Mouse (Mus musculus): ENCODE measurements around the gene Pin1rt1. TPM values are rescaled to one million over a fixed set of nuclear protein-coding genes. Genes with fewer than 3 reads are reported as not detected.

Gene Pin1rt1
- polyA plus RNA-seq, 1 experiment = not detected

GRCm38 (mm10) chr2:104692551-104692950 is 23.6 kb downstream of the Pin1rt1 start:
- no peaks in the 10 kb centered on the region for H3K4me1 ChIP-seq (ENCODE audit: control insufficient read depth, insufficient read depth, insufficient read length, low read length)
- no peak overlapping the region for H3K4me3 ChIP-seq (ENCODE audit: insufficient read depth, low read depth, low read length)
- no peak overlapping the region for H3K27ac ChIP-seq (replicated peaks; ENCODE audit: low read depth, low read length)

DNA sequence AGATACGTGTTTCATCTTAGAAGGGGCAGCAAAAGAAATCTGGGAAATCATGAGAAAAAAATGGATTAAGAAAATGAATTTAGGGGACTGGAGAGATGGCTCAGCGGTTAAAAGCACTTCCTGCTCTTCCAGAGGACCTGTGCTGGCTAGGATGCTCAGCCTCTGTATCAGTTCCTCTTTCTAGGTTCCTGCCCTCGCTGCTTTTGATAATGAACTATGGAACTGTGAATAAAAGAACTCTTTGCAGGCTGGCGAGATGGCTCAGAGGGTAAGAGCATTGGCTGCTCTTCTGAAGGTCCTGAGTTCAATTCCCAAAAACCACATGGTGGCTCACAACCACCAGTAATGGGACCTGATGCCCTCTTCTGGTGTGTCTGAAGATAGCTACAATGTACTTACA is 25.5 kb downstream of the Pin1rt1 start:
- Histone ChIP-seq H3K4me1 (ENCODE audit: control insufficient read depth, insufficient read depth, insufficient read length, low read length) (no peaks in the 10 kb centered on the region), H3K4me3 (ENCODE audit: insufficient read depth, low read depth, low read length) (no peak overlapping the region), H3K27ac (replicated peaks; ENCODE audit: low read depth, low read length) (no peak overlapping the region)

- H3K4me1 ChIP-seq (ENCODE audit: control insufficient read depth, insufficient read depth, insufficient read length, low read length) = no peaks in the 10 kb centered on the region
- H3K4me3 ChIP-seq (ENCODE audit: insufficient read depth, low read depth, low read length) = no peak overlapping the region
- no peak overlapping the region for H3K27ac ChIP-seq (replicated peaks; ENCODE audit: low read depth, low read length)
Observed at GRCm38 (mm10) chr2:104688724-104689123, 27.5 kb downstream of the Pin1rt1 start.

DNA sequence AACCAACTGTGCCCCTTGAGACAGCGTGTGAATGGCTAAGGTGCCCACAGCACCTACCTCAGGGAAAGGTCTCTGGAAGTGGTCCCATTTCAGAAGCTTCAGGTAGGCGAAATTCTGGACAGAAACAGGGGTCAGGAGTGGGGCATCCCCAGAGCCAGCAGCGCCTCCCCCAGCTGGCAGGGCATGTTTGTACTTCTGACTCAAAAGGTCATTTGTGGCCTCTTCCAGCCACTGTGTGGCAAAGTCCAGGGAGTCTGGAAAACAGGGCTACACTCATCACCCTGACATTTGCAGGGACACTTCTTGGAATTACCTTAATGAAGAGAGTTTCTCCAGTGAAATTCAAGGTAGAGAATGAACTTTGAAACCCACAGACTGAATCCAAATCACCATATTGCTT is 27.9 kb downstream of the Pin1rt1 start:
- no peak overlapping the region for H3K4me3 ChIP-seq (ENCODE audit: insufficient read depth, low read depth, low read length)

DNA sequence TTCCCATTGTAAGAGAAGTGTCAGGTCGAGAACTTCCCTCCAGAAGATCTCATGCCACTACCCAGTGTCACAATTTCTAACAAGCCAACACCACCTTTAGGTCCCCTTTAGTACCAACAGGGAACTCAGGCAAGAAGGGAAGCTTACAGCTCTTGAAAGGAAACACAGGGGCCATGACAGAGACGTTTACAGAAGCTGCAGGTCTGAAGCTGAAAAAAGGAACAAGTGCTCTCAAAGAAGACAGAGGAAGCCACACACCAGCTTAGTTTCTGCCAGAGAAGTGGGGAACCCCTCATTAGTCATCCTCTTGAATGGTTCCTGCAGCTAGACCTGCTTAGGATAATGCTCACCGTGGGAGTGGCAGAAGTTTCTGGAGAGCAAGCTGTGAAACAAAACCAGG is 28.9 kb downstream of the Pin1rt1 start:
- H3K27ac ChIP-seq (replicated peaks; ENCODE audit: low read depth, low read length) = no peak overlapping the region

More for the DNA sequence above, 27.9 kb downstream of the Pin1rt1 start:
- Histone ChIP-seq H3K27ac (replicated peaks; ENCODE audit: low read depth, low read length) (no peak overlapping the region), H3K4me1 (ENCODE audit: control insufficient read depth, insufficient read depth, insufficient read length, low read length) (no peaks in the 10 kb centered on the region)

DNA sequence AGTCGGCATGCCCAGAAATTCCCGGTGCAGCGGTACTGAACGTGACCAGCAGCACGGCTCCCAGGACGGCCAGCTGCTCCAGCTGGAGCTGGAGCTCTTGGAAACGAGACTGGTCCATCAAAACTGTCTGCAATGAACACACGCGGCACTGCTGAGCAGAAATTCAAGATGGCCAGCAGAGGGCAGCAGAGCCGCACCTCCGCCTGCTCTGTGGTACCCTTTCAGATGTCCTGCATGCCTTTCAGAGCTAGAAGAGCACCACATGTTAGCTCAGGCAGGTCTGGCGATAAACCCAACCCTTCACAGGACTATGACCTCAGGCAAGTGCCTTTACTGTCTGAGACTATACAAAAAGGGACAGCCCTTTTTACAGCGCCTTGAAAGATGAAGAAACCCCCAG is 30.8 kb downstream of the Pin1rt1 start:
- no peak overlapping the region for H3K4me3 ChIP-seq (ENCODE audit: insufficient read depth, low read depth, low read length)
- no peak overlapping the region for H3K27ac ChIP-seq (replicated peaks; ENCODE audit: low read depth, low read length)
- no peaks in the 10 kb centered on the region for H3K4me1 ChIP-seq (ENCODE audit: control insufficient read depth, insufficient read depth, insufficient read length, low read length)

More for the DNA sequence above, 28.9 kb downstream of the Pin1rt1 start:
- Histone ChIP-seq H3K4me3 (ENCODE audit: insufficient read depth, low read depth, low read length) (no peak overlapping the region), H3K4me1 (ENCODE audit: control insufficient read depth, insufficient read depth, insufficient read length, low read length) (no peaks in the 10 kb centered on the region)

- H3K4me3 ChIP-seq (ENCODE audit: insufficient read depth, low read depth, low read length) = no peak overlapping the region
- no peak overlapping the region for H3K27ac ChIP-seq (replicated peaks; ENCODE audit: low read depth, low read length)
- no peaks in the 10 kb centered on the region for H3K4me1 ChIP-seq (ENCODE audit: control insufficient read depth, insufficient read depth, insufficient read length, low read length)
Observed at GRCm38 (mm10) chr2:104684771-104685170, 31.4 kb downstream of the Pin1rt1 start.

DNA sequence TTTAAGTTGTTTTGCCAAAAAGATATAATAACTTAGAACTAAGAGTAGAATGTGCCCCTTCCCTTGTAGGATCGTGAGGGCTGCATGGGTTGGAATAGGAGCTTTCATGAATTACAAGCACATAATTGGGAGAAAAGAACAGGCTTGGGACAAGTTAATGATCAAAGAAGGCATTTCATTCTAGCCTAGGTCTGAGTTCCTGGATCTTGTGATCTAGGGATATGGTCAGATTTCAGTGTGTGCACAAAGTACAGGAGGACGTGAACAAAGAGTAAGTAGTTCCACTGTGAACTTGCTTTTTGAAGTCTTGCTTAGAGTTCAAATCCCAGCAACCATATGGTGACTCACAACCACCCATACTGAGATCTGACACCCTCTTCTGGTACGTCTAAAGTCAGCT is 38.9 kb downstream of the Pin1rt1 start:
- no peak overlapping the region for H3K4me3 ChIP-seq (ENCODE audit: insufficient read depth, low read depth, low read length)
- H3K27ac ChIP-seq (replicated peaks; ENCODE audit: low read depth, low read length) = no peak overlapping the region
- no peaks in the 10 kb centered on the region for H3K4me1 ChIP-seq (ENCODE audit: control insufficient read depth, insufficient read depth, insufficient read length, low read length)

GRCm38 (mm10) chr2:104671724-104672123 is 44.5 kb downstream of the Pin1rt1 start:
- no peak overlapping the region for H3K27ac ChIP-seq (replicated peaks; ENCODE audit: low read depth, low read length)
- H3K4me1 ChIP-seq (ENCODE audit: control insufficient read depth, insufficient read depth, insufficient read length, low read length) = no peaks in the 10 kb centered on the region
- H3K4me3 ChIP-seq (ENCODE audit: insufficient read depth, low read depth, low read length) = no peak overlapping the region

GRCm38 (mm10) chr2:104669122-104669804 is 46.9 kb downstream of the Pin1rt1 start:
- H3K4me1 ChIP-seq (ENCODE audit: control insufficient read depth, insufficient read depth, insufficient read length, low read length) = no peaks in the 10 kb centered on the region
- H3K27ac ChIP-seq (replicated peaks; ENCODE audit: low read depth, low read length) = no peak overlapping the region
- no peak overlapping the region for H3K4me3 ChIP-seq (ENCODE audit: insufficient read depth, low read depth, low read length)

Other genes with a start within 250 kb of the Pin1rt1 start
- 54.9 and 76.1 TPM in 2 replicates for gene Hipk3, start 221.9 kb downstream of the Pin1rt1 start, polyA plus RNA-seq (2012; ENCODE audit: insufficient read depth, insufficient read length, missing spikeins)
- 16.0 and 18.7 TPM in 2 replicates for gene Cstf3, start 125.9 kb downstream of the Pin1rt1 start, polyA plus RNA-seq (2012; ENCODE audit: insufficient read depth, insufficient read length, missing spikeins)
- gene Tcp11l1, start 4.2 kb downstream of the Pin1rt1 start, polyA plus RNA-seq (2012; ENCODE audit: insufficient read depth, insufficient read length, missing spikeins) = 5.4 and 6.0 TPM in 2 replicates
- not detected in 2 replicates for gene Depdc7, start 26.5 kb upstream of the Pin1rt1 start, polyA plus RNA-seq (2012; ENCODE audit: insufficient read depth, insufficient read length, missing spikeins)
- 9.0 and 17.0 TPM in 2 replicates for gene Qser1, start 100.4 kb upstream of the Pin1rt1 start, polyA plus RNA-seq (2012; ENCODE audit: insufficient read depth, insufficient read length, missing spikeins)
- gene Prrg4, start 133.5 kb upstream of the Pin1rt1 start, polyA plus RNA-seq (2012; ENCODE audit: insufficient read depth, insufficient read length, missing spikeins) = 0.38 TPM in 1 of 2 replicates, not detected in the other
- 7.7 and 16.4 TPM in 2 replicates for gene Ccdc73, start 151.4 kb upstream of the Pin1rt1 start, polyA plus RNA-seq (2012; ENCODE audit: insufficient read depth, insufficient read length, missing spikeins)

Measured in brown adipose tissue, adult 24 weeks (tissue).